Mouse (Mus musculus) kidney, postnatal 10 days (tissue): ENCODE measurements around the gene Tpcn2.

Experiments
- DNase-seq: peaks from one replicate; pipeline ENCODE4 v3.0.0; 2021; ENCODE audit warnings: mixed read lengths

Gene Tpcn2

DNA sequence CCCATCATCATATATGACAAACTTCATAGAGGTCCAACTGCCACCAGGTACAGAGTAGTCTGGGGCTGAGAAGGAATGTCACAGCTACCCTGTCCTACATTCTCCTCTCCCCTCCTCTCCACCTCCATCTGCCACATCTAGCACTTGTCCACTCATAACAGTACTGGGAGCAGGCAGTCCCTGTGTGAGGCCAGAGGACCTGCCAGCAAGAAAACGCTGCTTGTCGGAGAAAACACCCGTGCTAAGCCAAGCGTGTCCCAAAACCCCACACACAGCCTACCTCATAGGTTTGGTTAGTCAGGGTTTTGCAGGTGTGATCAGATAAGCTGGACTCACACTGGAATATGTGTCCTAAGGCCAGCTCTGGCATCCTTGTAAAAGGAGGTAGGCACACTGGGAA is 42.9 kb downstream of the Tpcn2 start:
- DNase-seq: no peak

DNA sequence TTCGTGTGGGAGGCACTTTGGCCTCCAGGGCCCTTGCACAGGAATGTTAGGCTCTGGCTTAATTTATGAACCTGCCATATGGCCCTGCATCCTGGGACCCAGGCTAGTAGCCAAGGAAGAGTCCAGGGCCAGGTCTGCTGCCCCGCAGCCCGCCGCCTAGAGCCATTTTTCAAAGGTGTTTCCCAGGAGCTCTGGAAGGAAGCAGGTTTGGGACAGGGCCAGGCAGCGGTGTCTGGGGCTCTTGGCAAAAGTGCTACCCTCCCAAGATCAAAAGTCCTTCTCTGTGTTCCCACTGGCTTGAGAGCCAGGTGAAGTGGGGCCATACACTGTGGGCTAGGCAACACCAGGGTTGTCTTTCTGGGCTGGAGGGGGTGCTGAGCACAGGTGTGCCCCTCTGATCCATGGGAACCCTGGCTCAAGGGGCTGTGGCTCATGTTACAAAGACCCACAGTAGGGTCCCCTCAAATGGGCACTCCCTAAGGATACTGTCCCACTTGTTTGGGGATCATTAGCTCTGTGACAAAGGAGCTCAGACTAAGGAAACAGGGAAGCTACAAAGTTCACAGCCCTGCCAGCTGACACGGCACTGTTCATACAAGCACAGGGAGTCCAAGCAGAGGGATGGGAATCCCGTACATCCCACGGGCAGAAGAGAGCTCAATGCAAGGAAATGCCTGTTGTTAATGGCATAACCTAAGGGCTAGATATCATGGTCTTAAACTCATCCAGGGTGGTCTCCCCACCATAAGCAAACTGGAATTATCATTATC is 43.9 kb downstream of the Tpcn2 start:
- peak; percentile 52 for DNase-seq

DNA sequence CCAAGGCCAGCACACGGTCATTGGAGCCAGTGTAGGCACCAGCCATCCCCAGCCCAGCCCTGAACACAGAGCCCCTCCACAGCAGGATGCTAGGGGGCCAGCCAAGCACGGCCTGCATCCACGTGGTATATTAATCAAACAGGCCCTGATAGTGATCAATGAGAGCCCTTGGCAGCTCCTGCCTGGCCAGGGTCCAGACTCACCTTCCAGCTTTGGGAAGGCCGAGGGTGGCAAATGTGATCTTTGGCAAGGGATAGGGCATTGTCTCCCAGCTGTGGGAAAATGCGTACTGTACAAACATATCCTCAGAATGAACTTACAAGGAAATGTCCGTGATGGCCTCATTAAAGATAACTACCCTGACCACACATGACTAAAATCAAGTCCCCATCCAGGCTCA is 44.7 kb downstream of the Tpcn2 start:
- peak; percentile 46 for DNase-seq

DNA sequence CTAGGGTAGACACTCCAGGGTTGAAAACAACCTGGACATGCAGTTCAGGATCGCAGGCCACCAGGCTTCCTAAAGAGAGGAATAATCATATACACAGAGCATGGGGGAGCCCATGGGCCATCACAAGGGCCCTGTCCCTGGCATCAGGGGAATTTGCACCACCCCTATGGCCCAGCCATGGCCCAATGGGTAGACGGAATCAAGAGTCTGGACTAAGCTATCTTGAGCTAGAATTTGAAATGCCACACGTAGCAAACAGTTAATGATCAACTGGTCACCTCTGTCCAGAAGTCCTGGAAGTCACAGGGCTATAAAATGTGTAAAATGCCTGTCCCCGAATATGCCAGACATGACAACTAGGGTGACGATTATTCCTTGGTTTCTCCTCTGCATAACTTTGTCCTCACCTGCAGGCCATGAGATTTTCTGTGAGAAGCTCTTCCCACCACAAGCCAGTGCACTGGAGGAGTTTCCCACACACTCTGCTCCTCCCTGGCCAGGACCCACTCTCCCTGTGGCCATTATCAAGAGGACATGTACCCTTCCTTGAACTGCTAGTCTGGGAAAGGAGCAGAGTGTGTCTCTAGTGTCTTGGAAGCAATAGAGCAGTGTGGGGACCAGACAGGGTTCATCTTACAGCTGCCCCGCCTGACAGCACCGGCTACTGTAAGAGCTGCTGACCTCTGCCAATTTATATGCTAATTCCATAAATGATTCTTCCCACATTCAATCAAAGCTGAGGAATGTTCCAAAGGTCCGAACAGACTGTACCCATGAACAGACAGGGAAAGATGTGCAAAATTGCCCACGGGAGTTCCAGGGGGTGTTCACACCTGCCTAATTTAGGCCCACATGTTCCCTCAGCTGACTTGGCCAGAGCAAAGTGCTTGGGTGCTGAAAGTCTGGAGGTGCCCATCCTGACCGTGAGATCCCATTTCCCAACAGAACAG is 48.7 kb downstream of the Tpcn2 start:
- peak; percentile 66 for DNase-seq

DNA sequence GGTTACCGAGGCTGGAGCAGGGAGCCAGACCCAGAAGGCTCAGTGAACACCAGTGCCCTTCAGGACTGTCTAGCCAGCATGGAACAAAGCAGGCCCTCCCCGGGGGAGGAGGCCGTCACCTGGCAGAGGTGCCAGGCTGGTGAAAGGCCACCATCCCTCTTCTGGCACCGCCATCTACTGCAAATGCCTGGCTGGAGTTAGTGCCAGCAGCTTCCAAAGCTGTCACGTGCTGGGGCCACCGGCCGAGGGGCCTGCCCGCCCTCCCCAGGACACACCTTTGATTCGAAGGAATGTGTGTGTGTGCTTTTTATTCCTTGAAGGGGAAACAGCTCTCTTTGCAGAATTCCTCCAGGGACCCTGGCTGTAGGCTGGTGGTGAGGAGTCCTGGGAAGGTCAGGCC is 52.2 kb downstream of the Tpcn2 start:
- DNase-seq: peak; percentile 87

DNA sequence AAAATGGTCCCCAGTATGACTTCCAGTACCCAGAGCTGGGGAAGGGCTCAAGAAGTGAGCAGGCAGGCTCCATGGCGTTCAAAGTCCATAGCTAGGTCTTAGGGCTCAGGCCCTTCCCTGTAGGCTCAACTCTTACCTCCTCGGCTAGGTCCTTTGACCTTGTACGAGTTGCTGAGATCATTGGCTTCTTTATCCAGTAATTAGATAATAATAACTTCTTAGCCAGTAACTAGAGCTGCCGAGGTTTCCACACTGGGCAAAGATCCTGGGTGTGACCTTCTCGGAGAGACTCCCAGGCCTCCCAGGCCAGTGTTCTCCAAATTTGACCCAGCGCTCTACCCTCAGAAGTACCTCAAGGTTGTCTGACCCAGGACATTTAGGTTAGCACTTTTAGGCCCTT is 57.2 kb downstream of the Tpcn2 start:
- no peak for DNase-seq

DNA sequence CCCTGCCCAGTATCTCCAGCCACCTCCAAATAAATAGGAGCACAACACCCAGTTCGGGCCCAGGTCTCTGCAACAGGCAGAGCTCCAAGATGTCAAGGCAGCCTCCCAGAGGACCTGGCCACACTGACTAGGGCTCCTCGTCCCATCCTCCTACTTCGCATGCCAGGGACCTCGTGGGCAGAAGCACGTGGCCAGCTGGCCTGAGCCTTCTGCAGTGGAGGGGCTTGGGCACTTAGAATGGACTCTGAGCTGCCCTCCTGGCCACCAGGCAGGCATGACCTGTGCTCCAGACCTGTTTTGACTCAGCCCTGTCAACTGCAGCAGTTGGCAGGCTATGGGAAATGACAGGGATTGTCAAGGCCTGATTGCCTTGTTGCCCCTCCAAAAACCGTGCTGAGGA is 58.2 kb downstream of the Tpcn2 start:
- peak; percentile 56 for DNase-seq

DNA sequence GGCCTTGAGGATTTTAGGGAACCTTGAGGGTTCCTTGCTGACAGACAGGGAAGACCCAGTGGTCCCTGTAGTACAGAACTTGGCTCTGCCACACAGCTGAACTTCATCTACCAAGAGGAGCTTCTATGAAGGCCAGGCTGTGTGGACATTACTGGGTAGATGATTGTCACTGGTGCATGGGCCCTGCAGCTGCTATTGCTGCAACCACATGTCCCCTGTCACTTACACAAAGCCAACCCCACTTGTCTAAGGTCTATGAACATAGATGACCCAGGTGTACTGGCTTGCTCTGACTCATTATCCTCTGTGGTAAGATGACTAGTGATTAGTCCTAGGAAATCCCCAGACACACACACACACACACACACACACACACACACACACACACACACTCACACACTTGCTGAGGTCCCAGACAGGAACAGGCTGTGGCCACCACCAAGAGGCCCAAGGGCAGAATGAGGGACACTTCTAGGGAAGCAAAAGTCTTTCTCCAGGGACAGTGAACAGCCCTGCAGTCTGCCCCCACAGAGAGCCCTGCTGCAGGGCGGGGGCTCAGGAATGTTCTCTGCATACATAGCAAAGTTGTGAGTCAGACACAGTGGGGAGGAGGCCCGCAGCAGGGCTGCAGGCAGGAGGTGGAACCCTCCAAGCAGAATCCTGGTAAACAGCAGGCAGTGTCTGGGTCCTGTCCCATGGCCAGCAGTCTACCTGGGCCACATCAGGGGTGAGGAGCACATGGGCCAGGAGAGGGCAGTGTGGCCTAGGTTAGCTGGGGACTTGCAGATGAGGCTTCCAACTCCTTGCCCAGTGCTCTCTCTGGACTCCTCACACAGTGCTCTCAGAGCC is 61.7 kb downstream of the Tpcn2 start:
- peak; percentile 79 for DNase-seq

DNA sequence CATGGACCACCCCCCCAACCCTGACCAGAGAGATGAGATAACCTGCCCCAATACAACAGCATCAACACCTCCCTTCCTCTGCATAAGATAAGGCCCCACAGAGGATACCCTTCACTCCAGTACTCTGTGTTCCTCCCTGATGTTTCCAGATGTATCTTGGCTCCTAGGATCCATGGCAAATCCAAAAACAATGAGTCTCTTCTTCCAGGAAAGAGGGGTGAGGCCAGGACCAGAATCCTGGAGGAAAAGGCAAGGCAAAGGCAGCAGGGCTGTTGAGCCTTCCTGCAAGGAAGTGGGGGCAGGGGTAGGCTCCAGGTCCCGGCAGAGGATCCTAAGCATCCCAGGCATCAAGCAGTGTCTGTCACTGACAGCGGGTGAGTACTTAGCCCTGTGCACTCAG is 62.5 kb downstream of the Tpcn2 start:
- no peak for DNase-seq

DNA sequence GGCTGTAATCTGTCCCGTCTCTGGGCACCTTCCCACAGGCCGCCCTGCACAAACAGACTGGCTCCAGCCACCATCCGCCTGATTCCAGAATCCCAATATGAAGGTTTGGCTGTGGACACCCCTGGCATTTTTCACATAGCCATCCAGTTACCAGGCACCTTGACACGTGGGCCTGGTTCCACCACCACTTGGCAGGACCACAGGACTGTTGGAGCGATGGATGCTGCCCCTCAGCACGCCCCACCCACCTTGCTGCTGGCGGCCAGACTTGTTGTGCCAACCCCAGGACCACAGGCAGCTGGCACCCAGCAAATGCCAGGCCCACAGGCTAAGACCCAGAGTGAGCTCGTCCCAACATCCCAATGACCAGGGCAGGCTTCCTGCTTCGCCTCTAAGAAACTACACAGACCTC is 64.4 kb downstream of the Tpcn2 start:
- DNase-seq: no peak

DNA sequence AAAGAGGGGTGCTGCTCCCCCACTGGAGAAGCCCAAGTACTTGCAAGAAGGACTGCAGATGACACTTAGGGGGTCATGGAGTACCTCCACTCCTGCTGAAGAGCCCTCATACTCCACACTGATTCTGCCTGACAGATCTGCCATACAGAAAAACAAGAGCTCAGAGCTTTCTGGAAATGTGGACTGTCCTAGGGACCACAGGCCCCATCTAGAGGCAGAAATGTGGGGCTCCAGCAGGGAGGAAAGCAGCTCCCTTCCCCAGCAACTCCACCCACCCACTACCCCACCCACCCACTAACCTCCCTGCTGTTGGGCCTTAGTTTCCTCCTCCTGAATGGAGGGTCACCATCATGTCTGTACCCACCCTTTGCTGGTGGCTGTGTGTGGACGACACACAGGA is 67.2 kb downstream of the Tpcn2 start:
- peak; percentile 68 for DNase-seq

DNA sequence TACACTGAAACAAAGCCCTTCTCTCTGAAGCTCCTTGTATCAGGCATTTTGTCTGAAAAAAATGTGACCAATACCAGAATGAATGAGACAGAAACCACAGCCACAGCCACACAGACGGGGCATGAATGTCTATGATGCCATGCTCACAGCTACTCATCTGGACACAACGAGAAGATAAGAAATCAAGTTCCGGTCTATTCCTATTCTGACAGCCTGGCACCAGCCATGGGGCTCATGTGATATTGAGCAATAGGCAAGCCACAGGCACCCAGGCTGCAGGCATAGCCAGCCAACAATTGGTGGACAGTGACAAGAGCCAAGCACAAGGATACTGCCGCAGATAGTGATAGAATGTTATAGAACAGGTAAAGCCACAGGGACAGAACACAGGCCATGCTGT is 68.3 kb downstream of the Tpcn2 start:
- no peak for DNase-seq

DNA sequence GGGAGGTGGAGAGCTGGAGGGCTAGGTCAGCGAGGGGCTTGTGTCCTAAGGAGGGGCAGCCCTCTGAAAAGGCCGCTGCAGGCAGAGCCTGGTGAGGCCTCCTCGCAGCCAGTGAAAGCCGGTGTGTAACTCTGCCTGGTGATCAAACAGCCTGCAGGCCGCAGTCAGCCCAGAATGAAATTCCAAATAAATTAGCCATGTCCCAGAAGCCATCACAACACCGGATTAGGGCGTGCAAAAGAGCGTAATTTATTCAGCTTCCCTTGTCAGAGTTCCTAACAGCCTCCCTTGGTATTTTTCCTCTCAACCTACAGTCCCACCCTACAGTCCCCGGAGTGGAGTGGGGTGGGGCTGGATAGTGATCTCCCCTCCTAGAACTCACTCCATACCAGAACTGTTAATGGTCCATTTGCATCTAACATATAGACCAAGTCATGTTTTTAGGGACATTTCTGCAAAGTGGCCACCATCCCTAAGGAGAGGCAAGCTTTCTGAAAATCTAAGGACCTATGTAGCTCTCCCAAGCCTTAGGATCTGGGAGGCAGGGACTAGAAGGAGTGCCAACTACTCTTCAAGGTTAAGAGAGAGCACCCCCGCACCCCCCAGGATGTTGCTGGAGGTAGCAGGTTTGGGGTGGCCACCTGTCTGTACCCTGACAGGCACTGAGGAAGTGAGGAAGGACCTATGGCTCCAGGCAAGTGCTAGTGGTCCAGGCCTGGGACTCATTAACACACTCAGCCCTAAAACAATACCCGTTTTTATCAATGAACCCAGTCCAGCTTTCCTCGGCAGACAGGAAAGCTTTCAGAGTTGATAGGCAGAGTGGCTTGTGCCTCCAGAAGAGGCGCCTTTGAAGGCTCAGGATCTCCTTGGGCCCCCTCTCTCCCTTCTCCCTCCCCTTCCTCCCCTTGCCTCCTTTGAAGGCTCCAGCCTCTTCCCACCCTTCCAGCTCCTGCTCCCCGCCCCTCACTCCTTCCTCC is 71.8 kb downstream of the Tpcn2 start:
- peak; percentile 54 for DNase-seq

DNA sequence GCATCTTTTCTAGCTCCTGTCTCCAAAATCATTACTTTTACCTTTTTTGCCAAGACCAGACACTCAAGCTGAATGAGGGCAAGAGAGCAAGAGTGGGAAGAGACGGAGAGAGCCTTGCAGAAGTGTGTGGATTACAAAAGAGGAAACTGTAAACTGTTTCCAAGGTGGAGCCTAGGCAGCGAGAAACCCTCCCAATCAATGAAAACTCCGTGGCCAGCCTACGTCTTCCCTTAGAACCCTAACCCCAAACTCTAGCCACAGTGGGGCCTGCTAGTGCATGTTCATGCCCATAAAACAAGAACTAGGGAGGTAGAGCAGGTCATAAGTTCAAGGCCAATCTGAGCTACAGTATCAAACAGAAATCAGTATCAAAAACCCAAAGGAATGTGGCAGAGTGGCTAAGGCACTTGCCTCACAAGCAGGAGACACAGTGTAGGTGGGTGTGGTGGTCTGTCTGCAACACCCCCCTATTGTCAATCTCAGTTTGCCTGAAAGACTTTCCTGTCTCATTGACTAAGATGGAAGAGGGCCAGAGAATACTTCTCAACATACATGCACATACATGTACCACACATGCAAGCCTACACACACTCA is 73.2 kb downstream of the Tpcn2 start:
- no peak for DNase-seq

DNA sequence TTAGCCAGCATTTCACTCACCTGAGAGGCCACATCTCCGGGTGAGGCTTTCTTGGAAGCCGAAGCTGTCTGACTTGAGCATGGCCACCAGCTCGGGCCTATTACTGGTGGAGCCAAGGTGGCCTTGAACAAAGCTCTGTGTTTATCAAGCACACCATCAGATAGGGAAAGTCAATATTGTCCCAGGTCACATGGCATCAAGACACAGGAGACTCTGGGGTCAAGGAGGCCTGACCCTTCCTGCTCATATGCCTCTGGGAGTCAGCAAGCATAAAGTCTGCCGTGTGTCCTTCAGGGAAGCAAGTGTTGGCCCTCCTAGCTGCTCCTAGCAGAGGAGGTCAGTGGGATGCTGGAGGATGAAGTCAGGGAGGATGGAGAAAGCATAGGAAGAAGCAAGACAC is 75.8 kb downstream of the Tpcn2 start, which contains the start of gene 1810010D01Rik:
Gene 1810010D01Rik (minus strand): TSS at position 114 of the 400 bp plus-strand sequence.
- no peak for DNase-seq

DNA sequence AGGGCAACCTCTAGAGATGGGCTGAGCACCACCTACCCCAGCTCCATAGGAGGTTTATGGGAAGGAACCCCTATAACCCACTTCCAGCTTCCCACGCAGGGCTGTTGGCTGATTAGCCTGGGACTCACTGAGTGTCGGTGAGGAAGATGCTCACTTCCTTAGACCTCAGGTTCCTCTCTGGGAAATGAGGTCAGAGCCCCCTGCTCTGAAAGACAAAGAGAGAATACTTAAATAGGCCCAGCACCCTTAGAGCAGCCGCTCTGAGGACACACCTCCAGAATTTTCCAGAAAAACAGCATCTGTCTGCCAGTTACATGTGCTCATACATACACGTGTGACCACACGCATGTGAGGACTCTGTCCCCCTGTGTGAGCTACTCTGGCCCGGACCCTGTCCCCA is 77.0 kb downstream of the Tpcn2 start:
- no peak for DNase-seq

DNA sequence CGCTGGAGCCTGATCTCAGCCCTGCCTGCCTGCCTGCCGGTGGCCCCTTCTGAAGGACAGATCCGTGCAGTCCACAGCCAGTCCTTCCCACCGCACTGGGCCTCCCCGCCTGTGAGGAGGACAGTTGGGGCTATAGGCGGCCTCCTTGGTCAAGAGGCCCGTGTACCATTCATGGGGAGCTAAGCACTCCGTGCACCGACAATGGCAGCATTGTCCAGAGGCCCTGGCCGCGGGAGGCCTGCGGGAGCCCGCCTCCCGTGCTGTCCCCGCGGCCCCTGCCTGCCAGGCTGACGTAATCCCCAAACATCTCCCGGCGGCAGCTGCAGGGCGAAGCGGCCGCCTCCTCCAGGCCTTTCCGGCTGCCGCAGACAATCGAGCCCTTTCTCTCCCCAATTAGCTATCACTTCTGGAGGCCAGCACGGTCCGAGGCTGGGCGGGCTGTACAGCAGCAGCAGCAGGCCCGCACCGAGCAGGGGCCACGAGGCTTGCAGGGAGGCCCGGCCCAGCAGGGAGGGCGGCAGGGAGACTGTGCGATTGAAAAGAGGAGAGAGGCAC is 77.7 kb downstream of the Tpcn2 start:
- peak; percentile 84 for DNase-seq

DNA sequence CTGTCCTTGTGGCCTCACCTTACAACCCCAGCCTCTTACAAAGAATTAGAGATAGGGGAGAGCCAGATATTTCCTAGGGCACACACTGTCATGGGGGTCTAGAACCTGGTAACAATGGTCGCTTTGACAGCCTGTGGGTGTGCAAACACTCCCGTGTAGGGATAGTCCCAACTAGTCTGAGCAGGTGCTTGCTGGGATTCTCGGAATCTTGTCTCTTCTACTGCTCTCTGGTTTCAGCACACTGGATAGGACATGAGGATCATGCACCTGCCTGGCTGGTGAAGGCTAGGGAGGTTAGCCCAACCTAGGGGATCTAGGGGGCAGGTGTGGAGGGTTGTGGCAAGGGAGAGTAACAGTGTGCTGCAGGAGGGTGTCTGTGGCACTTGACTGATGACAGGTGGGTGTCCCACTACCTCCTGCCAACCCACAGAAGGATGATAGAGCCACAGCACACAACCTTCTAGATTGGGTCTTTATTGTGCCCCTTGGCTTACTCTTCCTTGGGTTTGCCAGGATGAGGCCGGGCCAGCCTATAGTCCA is 78.4 kb downstream of the Tpcn2 start:
- no peak for DNase-seq

DNA sequence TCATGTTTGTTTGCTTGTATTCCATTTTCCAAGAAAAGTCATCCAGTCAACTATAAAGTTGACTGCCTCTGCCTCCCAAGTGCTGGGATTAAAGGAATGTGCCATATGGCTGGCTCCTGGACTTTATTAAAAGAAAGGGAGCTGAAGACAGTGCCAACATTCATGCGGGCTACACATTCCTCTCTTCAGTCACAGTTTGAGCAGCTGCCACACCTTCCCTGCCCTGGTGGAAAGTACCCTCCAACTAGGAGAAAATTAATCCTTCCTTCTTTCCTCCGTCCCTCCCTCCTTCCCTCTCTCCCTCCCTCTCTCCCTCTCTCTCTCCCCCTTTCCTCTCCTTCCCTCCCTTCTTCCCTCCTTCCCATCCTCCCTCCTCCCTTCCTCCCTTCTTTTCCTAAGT is 84.1 kb downstream of the Tpcn2 start:
- no peak for DNase-seq

DNA sequence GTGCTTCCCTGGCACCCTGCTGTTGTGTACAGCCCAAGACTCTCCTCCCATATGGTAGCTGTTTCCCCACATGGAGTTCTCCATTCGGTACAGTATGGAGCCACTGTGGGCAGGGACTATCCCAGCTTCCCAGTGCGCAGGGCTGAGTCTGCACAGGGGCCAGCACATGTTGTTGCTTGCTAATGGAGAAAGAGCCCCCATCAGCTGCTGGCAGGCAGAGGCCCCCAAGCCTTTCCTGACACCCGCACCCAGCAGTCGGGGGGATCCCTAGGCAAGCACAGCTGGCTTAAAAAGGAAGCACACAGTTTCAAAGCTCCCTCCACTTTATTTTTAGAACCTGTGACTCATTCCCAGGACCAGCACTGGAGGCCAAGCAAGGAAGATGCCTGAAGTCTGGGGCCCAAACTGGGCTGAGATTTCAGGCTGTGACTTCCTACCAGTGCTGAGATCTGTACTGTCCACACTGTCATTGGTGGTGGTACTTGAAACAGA is 85.5 kb downstream of the Tpcn2 start:
- no peak for DNase-seq

DNA sequence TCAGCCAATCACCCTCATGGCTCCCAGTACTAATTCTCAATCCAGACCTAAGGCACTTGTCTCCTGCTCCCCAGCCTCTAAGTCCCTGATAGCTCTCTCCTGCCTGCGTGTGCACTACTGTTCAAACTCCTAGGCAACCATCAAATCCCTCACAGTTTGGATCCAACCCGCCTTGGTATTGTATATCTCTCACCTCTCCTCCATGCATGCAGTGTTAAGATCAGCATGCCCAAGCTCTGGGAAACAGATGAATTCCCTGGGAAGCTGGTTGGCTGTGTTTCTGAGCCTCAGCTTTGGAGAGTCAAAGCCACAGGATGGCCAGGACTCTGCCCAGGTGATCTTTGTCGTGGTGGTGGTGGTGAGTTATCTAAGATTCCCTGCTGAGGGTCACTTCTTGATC is 86.1 kb downstream of the Tpcn2 start:
- DNase-seq: no peak
